Mouse (Mus musculus) midbrain, embryonic 13.5 days (tissue): ENCODE results near the gene Gpd2. TPM values are rescaled to one million over a fixed set of nuclear protein-coding genes. Genes with fewer than 3 reads are reported as not detected.

Experiments used
- ATAC-seq: fragments of 200-750 bp; cut with Nextera tagmentation; 2 replicates; pipeline ENCODE4 v1.8.0; 2017; ENCODE audit warnings: mild to moderate bottlenecking, moderate TSS enrichment, moderate library complexity
- H3K27ac ChIP-seq: fragments of 300-500 bp; sonication (generic); 2 replicates; pipeline ENCODE4 v1.5.1; 2015; ENCODE audit warnings: inconsistent platforms, mild to moderate bottlenecking, moderate library complexity
- H3K27me3 ChIP-seq: fragments of 300-500 bp; sonication (generic); 2 replicates; pipeline ENCODE4 v1.6.1; 2015; ENCODE audit warnings: mild to moderate bottlenecking, inconsistent platforms
- H3K36me3 ChIP-seq: fragments of 300-500 bp; sonication (generic); 2 replicates; pipeline ENCODE4 v1.6.1; 2015; ENCODE audit warnings: mild to moderate bottlenecking, inconsistent platforms
- H3K4me1 ChIP-seq: fragments of 300-500 bp; sonication (generic); replicated peaks from 2 replicates; pipeline ENCODE4 v1.6.1; 2015; ENCODE audit warnings: inconsistent platforms
- H3K4me2 ChIP-seq: fragments of 300-500 bp; sonication (generic); replicated peaks from 2 replicates; pipeline ENCODE4 v1.6.1; 2015; ENCODE audit warnings: moderate library complexity, mild to moderate bottlenecking, inconsistent platforms
- H3K4me3 ChIP-seq: fragments of 300-500 bp; sonication (generic); replicated peaks from 2 replicates; pipeline ENCODE4 v1.5.1; 2015; ENCODE audit warnings: mild to moderate bottlenecking, inconsistent platforms
- H3K9ac ChIP-seq: fragments of 300-500 bp; sonication (generic); replicated peaks from 2 replicates; pipeline ENCODE4 v1.6.1; 2015; ENCODE audit warnings: mild to moderate bottlenecking, inconsistent platforms
- H3K9me3 ChIP-seq: fragments of 300-500 bp; sonication (generic); 2 replicates; pipeline ENCODE4 v1.6.1; 2016; ENCODE audit warnings: mild to moderate bottlenecking, inconsistent platforms
- WGBS: fragments of 180-500 bp; shearing (Covaris S2); methylation state at CpG from one replicate; pipeline ENCODE4 v1.1.7; 2015; 5-methylcytosine and 5-hydroxymethylcytosine counted together
- polyA plus RNA-seq: library from polyadenylated mRNA; unstranded; fragments of >200 nt; fragmentation: Nextera tagmentation; extraction: Ambion mirVana; gene quantifications from 2 replicates; pipeline ENCODE4 v1.2.1, GENCODE M21; 2015

Gene Gpd2
- polyA plus RNA-seq, 1 experiment from 2014 or later = 12.0 TPM

DNA sequence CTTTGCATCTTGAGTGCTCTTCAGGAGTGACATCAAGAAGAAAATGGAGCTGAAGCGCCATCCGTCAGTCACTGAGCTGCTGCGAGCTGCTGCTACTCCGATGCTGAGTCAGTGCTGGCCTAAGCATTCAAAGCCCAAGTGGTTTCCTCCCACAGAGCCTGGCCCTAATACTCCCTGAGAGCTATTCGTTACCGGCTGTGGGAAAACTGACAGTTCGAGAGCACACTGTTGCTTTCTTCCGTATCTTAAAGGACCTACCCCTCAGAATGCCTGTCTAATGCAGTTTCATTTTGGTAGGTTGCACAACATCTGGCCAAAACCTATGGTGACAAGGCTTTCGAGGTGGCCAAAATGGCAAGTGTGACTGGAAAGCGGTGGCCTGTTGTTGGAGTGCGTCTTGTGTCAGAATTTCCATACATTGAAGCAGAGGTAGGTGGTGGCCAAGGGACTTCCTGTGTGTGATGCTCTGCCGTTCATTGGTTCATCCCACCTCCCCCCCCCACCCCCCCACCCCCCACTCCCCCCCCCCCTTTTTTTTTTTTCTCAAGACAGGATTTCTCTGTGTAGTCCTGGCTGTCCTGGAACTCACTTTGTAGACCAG is 118.9 kb downstream of the Gpd2 start:
- Histone ChIP-seq H3K4me2 (no peak overlapping the region), H3K9ac (no peak overlapping the region), H3K27me3 (no peaks in the 10 kb centered on the region), H3K4me1 (no peaks in the 10 kb centered on the region), H3K36me3 (no peaks in the 10 kb centered on the region), H3K9me3 (no peaks in the 10 kb centered on the region), H3K4me3 (no peak overlapping the region), H3K27ac (no peak overlapping the region)
- WGBS = 80% methylated on average over 12 of the region's 12 CpGs
- ATAC-seq = no peak

DNA sequence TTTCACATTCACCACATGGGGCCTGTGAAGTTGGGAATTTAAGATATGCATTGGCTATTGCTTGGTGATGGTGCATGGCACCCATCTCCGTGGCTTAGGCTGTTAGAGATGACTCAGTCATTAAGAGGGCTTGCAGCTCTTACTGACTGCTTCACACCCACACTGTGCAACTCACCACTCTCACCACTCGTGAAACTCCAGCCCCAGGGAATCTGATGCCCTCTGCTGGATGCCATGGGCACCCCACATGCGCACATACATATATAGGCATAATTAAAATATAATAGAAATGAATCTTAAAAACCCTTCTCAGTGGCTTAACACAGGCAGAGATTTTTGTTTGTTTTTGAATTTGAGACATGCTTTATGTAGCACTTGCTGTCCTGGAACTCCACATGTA is 125.1 kb downstream of the Gpd2 start:
- Histone ChIP-seq H3K27ac (no peak overlapping the region), H3K4me1 (no peaks in the 10 kb centered on the region), H3K4me3 (no peak overlapping the region), H3K36me3 (no peaks in the 10 kb centered on the region), H3K4me2 (no peak overlapping the region), H3K9ac (no peak overlapping the region), H3K9me3 (no peaks in the 10 kb centered on the region), H3K27me3 (no peaks in the 10 kb centered on the region; the same call in 1 of the 2 replicates)
- ATAC-seq = no peak
- 82% methylated on average over 3 of the region's 3 CpGs for WGBS

- no peak for ATAC-seq
- Histone ChIP-seq H3K4me2 (no peak overlapping the region), H3K36me3 (no peaks in the 10 kb centered on the region), H3K27me3 (peaks cover 13% of the 10 kb centered on the region; the same call in 1 of the 2 replicates), H3K4me1 (peaks cover 42% of the 10 kb centered on the region), H3K9me3 (no peaks in the 10 kb centered on the region), H3K9ac (no peak overlapping the region), H3K4me3 (no peak overlapping the region), H3K27ac (peak overlapping the region; percentile 49)
- WGBS = 27% methylated on average over 4 of the region's 4 CpGs
These were observed 137.2 kb downstream of the Gpd2 start for GRCm38 (mm10) chr2:57374647-57375046.

- H3K4me2 ChIP-seq = no peak overlapping the region
- ATAC-seq = peak; percentile 85
- 32% methylated on average over 7 of the region's 7 CpGs for WGBS
- H3K27ac ChIP-seq = peak overlapping the region; percentile 49
- no peaks in the 10 kb centered on the region for H3K9me3 ChIP-seq
- no peaks in the 10 kb centered on the region for H3K36me3 ChIP-seq
- no peak overlapping the region for H3K9ac ChIP-seq
- peaks cover 42% of the 10 kb centered on the region for H3K4me1 ChIP-seq
- H3K27me3 ChIP-seq = peaks cover 15% of the 10 kb centered on the region
- no peak overlapping the region for H3K4me3 ChIP-seq
These were observed 137.9 kb downstream of the Gpd2 start for GRCm38 (mm10) chr2:57375138-57375837.

DNA sequence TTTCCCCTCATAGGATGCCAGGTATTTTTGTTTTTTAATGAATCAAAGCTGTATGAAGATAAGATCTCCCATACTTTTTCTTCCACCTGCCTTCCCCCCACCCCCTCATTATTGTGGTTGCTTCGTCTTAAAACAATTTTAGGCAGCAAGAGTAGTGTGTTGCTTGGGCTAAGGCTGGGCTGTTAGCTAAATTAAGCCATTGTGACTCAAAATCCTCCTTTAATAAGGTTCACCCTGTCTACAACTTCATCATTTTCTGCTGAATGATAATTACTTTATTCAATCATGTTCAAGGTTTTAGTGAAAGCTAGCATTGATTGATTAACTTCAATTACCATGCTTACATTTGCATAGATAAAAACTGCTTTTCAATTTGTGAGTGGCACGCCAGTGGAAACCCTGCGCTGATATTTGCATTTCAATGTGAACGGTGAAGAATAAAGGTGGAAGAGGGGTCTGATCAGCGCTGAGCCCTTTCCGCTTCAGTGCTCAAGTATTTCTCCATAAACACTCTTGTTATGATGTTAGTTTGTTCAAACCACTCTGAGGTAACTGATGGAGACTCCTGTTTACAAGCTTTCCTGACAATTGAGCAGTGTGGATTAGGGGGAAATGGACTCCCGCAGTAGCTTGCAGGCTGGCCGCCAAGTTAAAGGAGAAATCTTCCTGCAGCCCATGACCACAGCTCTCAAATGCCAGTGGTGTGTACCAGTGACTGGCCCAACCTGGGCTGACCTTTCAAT is 140.9 kb downstream of the Gpd2 start:
- H3K4me1 ChIP-seq = peaks cover 42% of the 10 kb centered on the region
- H3K9ac ChIP-seq = no peak overlapping the region
- no peaks in the 10 kb centered on the region for H3K36me3 ChIP-seq
- ATAC-seq = peak; percentile 48
- 0 out of 2 replicates have a peak overlapping the region, but pooled peaks have one; percentile 2 for H3K27ac ChIP-seq
- H3K4me2 ChIP-seq = peak overlapping the region; percentile 13
- no peaks in the 10 kb centered on the region for H3K9me3 ChIP-seq
- H3K4me3 ChIP-seq = no peak overlapping the region
- peaks cover 25% of the 10 kb centered on the region for H3K27me3 ChIP-seq
- 2% methylated on average over 8 of the region's 8 CpGs for WGBS

- Histone ChIP-seq H3K4me1 (peaks cover 16% of the 10 kb centered on the region), H3K36me3 (no peaks in the 10 kb centered on the region), H3K27ac (no peak overlapping the region), H3K27me3 (peaks cover 29% of the 10 kb centered on the region), H3K4me3 (no peak overlapping the region), H3K9me3 (no peaks in the 10 kb centered on the region), H3K9ac (no peak overlapping the region), H3K4me2 (no peak overlapping the region)
- no peak for ATAC-seq
- 95% methylated on average over 2 of the region's 2 CpGs for WGBS
These were observed 147.2 kb downstream of the Gpd2 start for GRCm38 (mm10) chr2:57384625-57385024.

- H3K36me3 ChIP-seq = no peaks in the 10 kb centered on the region
- H3K4me3 ChIP-seq = no peak overlapping the region
- 0 out of 2 replicates have a peak overlapping the region, but pooled peaks have one; percentile 31 for H3K27ac ChIP-seq
- no peak overlapping the region for H3K9ac ChIP-seq
- H3K4me1 ChIP-seq = peaks cover 16% of the 10 kb centered on the region
- WGBS = 4% methylated on average over 7 of the region's 7 CpGs
- H3K4me2 ChIP-seq = 0 out of 2 replicates have a peak overlapping the region, but pooled peaks have one; percentile 12
- peak; percentile 91 for ATAC-seq
- H3K9me3 ChIP-seq = peaks cover 7% of the 10 kb centered on the region; the same call in 1 of the 2 replicates
- H3K27me3 ChIP-seq = peaks cover 10% of the 10 kb centered on the region; the same call in 1 of the 2 replicates
These were observed 150.4 kb downstream of the Gpd2 start for GRCm38 (mm10) chr2:57387816-57388215.

GRCm38 (mm10) chr2:57395071-57395470 is 157.6 kb downstream of the Gpd2 start:
- Histone ChIP-seq H3K4me3 (no peak overlapping the region), H3K27me3 (no peaks in the 10 kb centered on the region), H3K27ac (no peak overlapping the region), H3K9me3 (peaks cover 10% of the 10 kb centered on the region; the same call in 1 of the 2 replicates), H3K4me1 (no peaks in the 10 kb centered on the region), H3K9ac (no peak overlapping the region), H3K4me2 (no peak overlapping the region), H3K36me3 (no peaks in the 10 kb centered on the region)
- WGBS = 90% methylated on average over 4 of the region's 4 CpGs
- no peak for ATAC-seq

DNA sequence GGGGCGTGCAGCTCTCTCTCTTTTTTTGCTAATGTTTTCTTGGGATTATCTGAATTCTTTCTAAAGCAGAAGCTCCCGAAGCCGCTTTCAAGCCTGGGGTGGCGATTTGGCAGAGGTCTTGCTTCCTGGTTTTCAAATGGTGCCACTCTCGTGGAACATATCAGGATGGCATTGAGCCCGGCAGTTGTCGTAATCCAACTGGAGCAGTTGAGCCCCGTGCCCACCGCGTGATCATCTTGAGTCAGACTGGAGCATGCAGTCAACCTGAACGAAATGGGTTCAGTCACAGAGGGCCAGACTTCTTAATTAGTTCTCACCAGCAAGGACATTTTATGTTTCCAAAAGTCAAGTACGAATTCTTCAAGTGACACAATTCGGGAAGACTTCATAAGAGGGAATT is 158.6 kb downstream of the Gpd2 start:
- no peak overlapping the region for H3K27ac ChIP-seq
- H3K4me3 ChIP-seq = no peak overlapping the region
- no peaks in the 10 kb centered on the region for H3K4me1 ChIP-seq
- WGBS = 89% methylated on average over 13 of the region's 13 CpGs
- peaks cover 3% of the 10 kb centered on the region; the same call in 1 of the 2 replicates for H3K9me3 ChIP-seq
- no peaks in the 10 kb centered on the region for H3K36me3 ChIP-seq
- H3K27me3 ChIP-seq = no peaks in the 10 kb centered on the region
- no peak overlapping the region for H3K4me2 ChIP-seq
- no peak overlapping the region for H3K9ac ChIP-seq
- no peak for ATAC-seq

DNA sequence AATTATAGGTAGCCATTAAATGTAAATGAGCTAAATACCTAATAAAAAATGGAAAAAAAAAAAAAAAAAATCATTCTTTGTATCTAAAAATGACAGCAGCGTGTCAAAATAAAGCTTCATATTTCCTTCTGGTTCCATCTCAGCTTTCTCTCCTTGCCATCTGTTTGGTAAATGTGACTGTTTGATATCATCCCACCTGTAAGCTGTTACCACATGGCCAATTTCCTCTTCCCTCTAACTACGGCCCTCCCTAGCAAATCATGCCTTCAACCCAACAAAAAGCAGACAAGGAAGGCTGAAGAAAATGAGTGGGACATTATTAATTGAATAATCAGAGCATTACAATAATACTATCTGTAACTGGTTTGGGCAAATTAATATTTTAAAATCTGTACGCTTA is 160.3 kb downstream of the Gpd2 start:
- Histone ChIP-seq H3K4me3 (no peak overlapping the region), H3K9me3 (peaks cover 3% of the 10 kb centered on the region; the same call in 1 of the 2 replicates), H3K4me1 (no peaks in the 10 kb centered on the region), H3K27me3 (no peaks in the 10 kb centered on the region), H3K9ac (no peak overlapping the region), H3K27ac (no peak overlapping the region), H3K4me2 (no peak overlapping the region), H3K36me3 (no peaks in the 10 kb centered on the region)
- ATAC-seq = no peak
- WGBS = 97% methylated on average over 3 of the region's 3 CpGs

GRCm38 (mm10) chr2:57407414-57408019 is 170.1 kb downstream of the Gpd2 start:
- H3K36me3 ChIP-seq = no peaks in the 10 kb centered on the region
- no peak overlapping the region for H3K9ac ChIP-seq
- no peak overlapping the region for H3K4me2 ChIP-seq
- H3K9me3 ChIP-seq = no peaks in the 10 kb centered on the region
- H3K4me3 ChIP-seq = no peak overlapping the region
- H3K4me1 ChIP-seq = no peaks in the 10 kb centered on the region
- ATAC-seq = no peak
- no peaks in the 10 kb centered on the region for H3K27me3 ChIP-seq
- WGBS = 80% methylated on average over 4 of the region's 4 CpGs
- no peak overlapping the region for H3K27ac ChIP-seq

- no peak overlapping the region for H3K27ac ChIP-seq
- no peak for ATAC-seq
- H3K4me2 ChIP-seq = no peak overlapping the region
- no peaks in the 10 kb centered on the region for H3K27me3 ChIP-seq
- no peak overlapping the region for H3K4me3 ChIP-seq
- no peaks in the 10 kb centered on the region for H3K4me1 ChIP-seq
- H3K36me3 ChIP-seq = no peaks in the 10 kb centered on the region
- no peak overlapping the region for H3K9ac ChIP-seq
- 84% methylated on average over 4 of the region's 4 CpGs for WGBS
- no peaks in the 10 kb centered on the region for H3K9me3 ChIP-seq
These were observed 171.0 kb downstream of the Gpd2 start for GRCm38 (mm10) chr2:57408413-57408812.
